In the genomic region with DNA sequence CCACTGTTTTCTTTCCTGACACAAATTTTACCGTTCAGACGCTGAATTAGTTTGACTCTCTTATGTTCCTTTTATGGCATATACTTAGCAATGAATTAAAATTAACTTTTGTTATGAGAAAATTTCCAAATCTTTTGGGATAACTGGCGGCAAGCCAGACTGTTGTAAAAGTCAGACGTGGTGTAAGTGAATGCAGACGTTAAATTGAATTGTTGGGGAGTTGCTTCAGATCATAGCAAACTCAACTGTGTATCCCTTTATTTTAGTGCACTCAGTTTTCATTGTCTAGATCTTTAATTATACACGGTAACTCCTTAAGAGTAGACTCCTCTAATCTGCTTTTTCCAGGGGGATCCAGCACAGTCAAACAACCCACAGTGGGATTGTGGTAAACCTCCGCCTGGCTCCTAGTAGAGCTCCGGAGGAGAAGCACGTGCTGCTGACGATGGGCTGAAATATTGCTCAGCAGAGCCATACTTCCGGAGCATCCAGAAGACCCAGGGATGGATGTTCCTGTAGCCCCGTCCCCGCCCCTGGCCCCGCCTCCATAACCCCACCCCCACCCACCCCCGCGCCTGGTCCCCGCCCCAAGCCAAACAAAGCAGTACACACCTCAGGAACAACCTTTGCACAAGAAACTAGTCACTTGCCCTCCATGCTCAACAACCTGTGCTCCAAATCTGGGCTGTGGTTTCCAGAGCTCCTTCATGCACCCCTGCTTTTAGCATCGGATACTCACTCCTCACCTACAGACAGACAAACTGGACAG, we compare ENCODE assay signal across 18 mouse cellular contexts.
DNase-seq lines count a peak whose midpoint lies in the region; ATAC-seq and TF ChIP-seq lines count a peak whose summit lies in the region.
"Had no signal": no experiment of that assay in that cellular context is flagged by ENCODE, and none has a peak within 500 bp of the region (broad histone marks: within the 10 kb centered on the region; RNA-seq: fewer than 3 reads in every experiment).

No protein-coding gene starts in this region.

- peaks cover 4% of the 10 kb centered on the region for H3K4me1 ChIP-seq in forebrain, embryonic 13.5 days
- peaks cover 3% of the 10 kb centered on the region; the same call in 1 of the 2 replicates for H3K4me1 ChIP-seq in forebrain, embryonic 15.5 days
- peaks cover 3% of the 10 kb centered on the region; the same call in 1 of the 2 replicates for H3K4me1 ChIP-seq in liver, embryonic 11.5 days (replicated peaks; ENCODE audit: control insufficient read depth, insufficient read depth, low read length)
- H3K4me1 ChIP-seq in embryonic facial prominence, embryonic 14.5 days (ENCODE audit: control insufficient read depth, insufficient read depth, low read length) = no peaks in the 10 kb centered on the region
- H3K4me1 ChIP-seq in small intestine, adult 2 months (ENCODE audit: control insufficient read depth, insufficient read depth, insufficient read length, low read length) = peaks cover 6% of the 10 kb centered on the region

- no peaks in the 10 kb centered on the region for H3K9me3 ChIP-seq in forebrain, embryonic 13.5 days (replicated peaks)
- H3K9me3 ChIP-seq in forebrain, embryonic 15.5 days = no peaks in the 10 kb centered on the region
- H3K9me3 ChIP-seq in liver, embryonic 11.5 days (ENCODE audit: control insufficient read depth, low read length) = no peaks in the 10 kb centered on the region
- no peaks in the 10 kb centered on the region for H3K9me3 ChIP-seq in embryonic facial prominence, embryonic 14.5 days (ENCODE audit: control insufficient read depth, low read length)
- H3K9me3 ChIP-seq: lung, embryonic 15.5 days had no signal

- no peak overlapping the region for H3K4me2 ChIP-seq in forebrain, embryonic 13.5 days
- no peak overlapping the region for H3K4me2 ChIP-seq in forebrain, embryonic 15.5 days (replicated peaks)
- no peak overlapping the region for H3K4me2 ChIP-seq in liver, embryonic 11.5 days
- H3K4me2 ChIP-seq in embryonic facial prominence, embryonic 14.5 days (ENCODE audit: low read depth, low read length) = no peak overlapping the region
- H3K4me2 ChIP-seq: heart, embryonic 12.5 days; hindbrain, embryonic 14.5 days; lung, embryonic 15.5 days had no signal

- H3K36me3 ChIP-seq in forebrain, embryonic 13.5 days (ENCODE audit: poor library complexity, severe bottlenecking) = no peaks in the 10 kb centered on the region
- H3K36me3 ChIP-seq in forebrain, embryonic 15.5 days = no peaks in the 10 kb centered on the region
- no peaks in the 10 kb centered on the region for H3K36me3 ChIP-seq in liver, embryonic 11.5 days (ENCODE audit: control insufficient read depth, insufficient read depth, low read length)
- no peaks in the 10 kb centered on the region for H3K36me3 ChIP-seq in embryonic facial prominence, embryonic 14.5 days (ENCODE audit: control insufficient read depth, insufficient read depth, low read length)
- no peaks in the 10 kb centered on the region for H3K36me3 ChIP-seq in small intestine, adult 2 months (ENCODE audit: control insufficient read depth, insufficient read depth, low read length)
- H3K36me3 ChIP-seq: lung, embryonic 15.5 days had no signal

- ATAC-seq in forebrain, embryonic 13.5 days = 0 out of 2 replicates have a peak, but pooled peaks have one; percentile 14
- ATAC-seq in forebrain, embryonic 15.5 days (replicated peaks) = no peak
- no peak for ATAC-seq in liver, embryonic 11.5 days (replicated peaks; ENCODE audit: low FRiP score)
- ATAC-seq in embryonic facial prominence, embryonic 14.5 days (ENCODE audit: low read depth) = peak; percentile 26; the same call in 1 of the 2 replicates
- ATAC-seq: midbrain, embryonic 16.5 days had no signal

- WGBS in forebrain, embryonic 13.5 days = 82% methylated on average over 18 of the region's 18 CpGs
- 79% methylated on average over 18 of the region's 18 CpGs for WGBS in forebrain, embryonic 15.5 days
- 78% methylated on average over 18 of the region's 18 CpGs for WGBS in liver, embryonic 11.5 days
- WGBS in embryonic facial prominence, embryonic 14.5 days = 63% methylated on average over 17 of the region's 18 CpGs
- WGBS in small intestine, adult 2 months = 55% methylated on average over 18 of the region's 18 CpGs

- no peak overlapping the region for H3K27ac ChIP-seq in forebrain, embryonic 13.5 days
- no peak overlapping the region for H3K27ac ChIP-seq in forebrain, embryonic 15.5 days (replicated peaks)
- no peak overlapping the region for H3K27ac ChIP-seq in liver, embryonic 11.5 days (ENCODE audit: low read depth, low read length)
- no peak overlapping the region for H3K27ac ChIP-seq in embryonic facial prominence, embryonic 14.5 days (replicated peaks; ENCODE audit: low read depth, low read length)
- H3K27ac ChIP-seq in small intestine, adult 2 months (ENCODE audit: insufficient read depth, low read depth, low read length) = peak overlapping the region; percentile 44
- H3K27ac ChIP-seq: hindbrain, embryonic 14.5 days; lung, embryonic 15.5 days had no signal

- no peak overlapping the region for H3K4me3 ChIP-seq in forebrain, embryonic 13.5 days
- no peak overlapping the region for H3K4me3 ChIP-seq in forebrain, embryonic 15.5 days
- no peak overlapping the region for H3K4me3 ChIP-seq in liver, embryonic 11.5 days (ENCODE audit: low read depth, low read length)
- H3K4me3 ChIP-seq in embryonic facial prominence, embryonic 14.5 days (ENCODE audit: low read depth, low read length) = no peak overlapping the region
- H3K4me3 ChIP-seq in small intestine, adult 2 months (ENCODE audit: low read depth, low read length) = no peak overlapping the region
- H3K4me3 ChIP-seq: heart, embryonic 12.5 days; lung, embryonic 15.5 days had no signal

- H3K27me3 ChIP-seq in forebrain, embryonic 13.5 days = no peaks in the 10 kb centered on the region
- H3K27me3 ChIP-seq in forebrain, embryonic 15.5 days = no peaks in the 10 kb centered on the region
- H3K27me3 ChIP-seq in liver, embryonic 11.5 days (replicated peaks; ENCODE audit: control insufficient read depth, insufficient read depth, low read length) = no peaks in the 10 kb centered on the region
- no peaks in the 10 kb centered on the region for H3K27me3 ChIP-seq in embryonic facial prominence, embryonic 14.5 days (replicated peaks; ENCODE audit: control insufficient read depth, insufficient read depth, low read length)
- H3K27me3 ChIP-seq in small intestine, adult 2 months (ENCODE audit: control insufficient read depth, insufficient read depth, low read length) = no peaks in the 10 kb centered on the region
- H3K27me3 ChIP-seq: heart, embryonic 12.5 days; lung, embryonic 15.5 days had no signal

- TF ChIP-seq POLR2A in small intestine, adult 2 months (IDR thresholded peaks at IDR 0.05; ENCODE audit: low read depth, low read length) = no peak

- TF ChIP-seq CTCF in small intestine, adult 2 months (IDR thresholded peaks at IDR 0.05; ENCODE audit: extremely low read depth, insufficient read length, insufficient replicate concordance, low read depth, low read length) = no peak

- H3K9ac ChIP-seq in forebrain, embryonic 13.5 days = no peak overlapping the region
- no peak overlapping the region for H3K9ac ChIP-seq in forebrain, embryonic 15.5 days (replicated peaks)
- no peak overlapping the region for H3K9ac ChIP-seq in liver, embryonic 11.5 days (ENCODE audit: low read depth, low read length)
- H3K9ac ChIP-seq in embryonic facial prominence, embryonic 14.5 days (ENCODE audit: low read depth, low read length) = no peak overlapping the region
- H3K9ac ChIP-seq: heart, embryonic 12.5 days; hindbrain, embryonic 14.5 days; lung, embryonic 15.5 days had no signal

- DNase-seq in liver = peak; percentile 11
- DNase-seq in liver, embryonic 11.5 days (ENCODE audit: low spot score) = no peak
- peak; percentile 35 for DNase-seq in embryonic facial prominence, embryonic 14.5 days (ENCODE audit: low spot score)
- DNase-seq in right cerebral cortex, postnatal 36 days (ENCODE audit: low spot score in 2 of 2) = no peak
- no peak for DNase-seq in thymus, postnatal 14 days
- DNase-seq: adrenal gland, postnatal 10 days; cerebellum, adult 11-12 months; cerebellum, postnatal 25 days; gastrocnemius, postnatal 14 days; kidney, adult 11 months; thymus, postnatal 36 days had no signal

Comparison
In these comparisons a context has a peak if more than half of its experiments do, and no peak if none do; other contexts are left out.
1. ATAC-seq: peak in forebrain, embryonic 13.5 days (single experiment) and embryonic facial prominence, embryonic 14.5 days (single experiment); none in forebrain, embryonic 15.5 days (single experiment) and liver, embryonic 11.5 days (single experiment).
2. DNase-seq: peak in liver (single experiment) and embryonic facial prominence, embryonic 14.5 days (single experiment); none in liver, embryonic 11.5 days (single experiment), right cerebral cortex, postnatal 36 days (0 of 2) and thymus, postnatal 14 days (single experiment).